Mouse (Mus musculus) urinary bladder, postnatal 0 days (tissue): Measurements from ENCODE around the gene Plg. TPM values are rescaled to one million over a fixed set of nuclear protein-coding genes. Genes with fewer than 3 reads are reported as not detected.

Experiments used
- polyA plus RNA-seq: library from polyadenylated mRNA; unstranded; fragments of >200 nt; fragmentation: Nextera tagmentation; extraction: Ambion mirVana; gene quantifications from 2 replicates; pipeline ENCODE4 v1.2.1, GENCODE M21; 2015

Plg gene
- 0.11 and 0.77 TPM in 2 replicates for polyA plus RNA-seq

GRCm38 (mm10) chr17:12377981-12378705 lies at the start of gene Plg:
TSS of gene Plg (plus strand) at chr17:12378608.

Other genes starting within 250 kb of the Plg start
- gene Map3k4, start 59.8 kb upstream of the Plg start, polyA plus RNA-seq = 18.3 and 19.1 TPM in 2 replicates
- gene Slc22a3, start 129.1 kb downstream of the Plg start, polyA plus RNA-seq = 0.23 and 0.51 TPM in 2 replicates
- not detected in 2 replicates for gene Slc22a2, start 205.5 kb downstream of the Plg start, polyA plus RNA-seq